Mouse (Mus musculus): ENCODE results near the gene Plekho2. TPM values are rescaled to one million over a fixed set of nuclear protein-coding genes. Genes with fewer than 3 reads are reported as not detected.
A peak's percentile ranks its signal among the peaks of the same experiment; 100 is the strongest.

The Plekho2 gene
- total RNA-seq, 4 experiments from 2014 or later = 13.4 to 21.0 (median 14.2) TPM

DNA sequence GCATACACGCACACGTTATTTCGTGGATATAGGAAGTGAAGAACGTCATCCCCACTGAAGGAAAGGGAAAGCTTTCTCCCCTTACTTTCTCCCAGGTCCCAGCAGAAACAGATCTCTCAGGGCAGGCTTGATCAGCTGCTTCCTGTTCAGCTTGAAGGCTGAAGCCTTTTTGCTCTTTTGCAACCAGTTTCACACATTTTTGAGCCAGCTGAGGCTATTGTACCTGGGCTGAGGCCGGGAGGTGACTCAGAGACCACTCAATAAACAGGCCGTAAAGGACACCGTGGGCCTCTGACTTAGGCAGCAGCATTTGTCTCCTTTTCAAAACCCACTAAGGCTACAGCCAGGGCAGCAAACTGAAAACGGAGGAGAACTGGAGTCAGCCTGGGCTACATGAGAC, 46.9 kb downstream of the Plekho2 start:
- DNase-seq (ENCODE audit: low spot score in 2 of 2) = no peak

DNA sequence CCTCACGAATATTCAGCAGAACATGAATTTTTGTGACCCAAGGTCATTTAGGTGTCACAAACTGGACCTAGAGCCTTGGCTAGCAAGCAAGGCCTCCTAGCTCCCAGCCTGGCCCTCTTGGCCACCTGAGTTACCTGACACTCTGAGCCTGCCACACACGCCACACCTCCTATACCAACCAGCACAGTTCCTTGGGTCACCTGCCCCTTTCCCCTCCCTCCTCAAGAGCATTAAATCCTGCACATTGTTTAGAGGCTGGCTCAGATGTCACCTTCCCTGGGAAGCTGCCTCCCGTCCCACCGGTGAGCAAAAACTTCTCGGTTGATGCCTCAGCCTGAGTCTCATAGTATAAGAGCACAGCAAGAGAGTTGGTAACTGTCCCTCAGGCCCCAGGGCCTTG, 48.6 kb downstream of the Plekho2 start:
- no peak for DNase-seq (ENCODE audit: low spot score in 2 of 2)

DNA sequence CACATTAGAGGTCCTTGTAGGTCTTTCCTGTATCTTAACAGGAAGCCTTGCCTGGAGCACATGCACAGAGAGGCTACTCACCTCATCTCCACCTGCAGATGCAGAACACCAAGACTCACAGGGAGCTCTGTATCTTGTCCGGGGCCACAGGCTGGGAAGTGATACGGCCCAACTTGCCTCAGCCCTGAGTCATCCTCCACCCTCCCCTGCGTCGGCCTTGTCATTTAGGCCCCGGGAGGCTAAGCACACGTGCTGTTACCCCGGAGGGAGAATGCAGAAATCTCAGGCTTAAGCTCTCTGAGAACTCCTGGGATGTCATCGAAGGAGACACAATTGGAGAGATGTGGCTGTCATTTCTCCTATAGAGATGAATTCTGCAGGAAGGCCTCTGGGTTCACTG, 50.2 kb downstream of the Plekho2 start:
- DNase-seq (ENCODE audit: low spot score in 2 of 2) = no peak

DNA sequence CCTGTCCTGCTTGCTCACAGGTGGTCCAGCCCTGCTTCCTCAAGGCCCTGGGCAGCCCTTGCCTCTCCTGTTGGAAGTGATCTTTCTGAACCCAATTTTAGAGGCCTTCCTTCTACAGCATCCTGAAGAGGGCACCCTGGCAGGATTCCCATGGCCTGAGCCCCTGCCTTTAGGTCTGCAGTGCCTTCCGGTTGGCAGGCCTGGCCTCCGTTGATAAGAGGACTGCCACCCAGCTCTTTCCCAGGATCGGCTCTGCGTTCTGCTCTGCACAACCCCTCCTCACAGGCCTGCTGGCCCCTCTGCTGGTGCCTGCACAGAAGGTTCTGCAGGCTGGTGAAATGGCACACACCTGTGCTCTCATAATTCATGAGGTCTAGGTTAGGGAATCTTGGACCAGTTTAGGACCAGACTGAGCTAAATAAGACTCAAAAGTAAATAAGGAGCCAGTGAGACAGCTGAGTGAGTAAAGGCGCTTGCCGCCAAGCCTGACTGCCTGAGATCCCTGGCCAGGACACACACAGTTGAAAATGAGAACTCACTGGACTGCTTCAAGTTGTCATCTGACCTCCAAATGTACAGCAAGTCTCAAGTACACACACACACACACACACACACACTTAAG, 51.3 kb downstream of the Plekho2 start:
- DNase-seq (ENCODE audit: low spot score in 2 of 2) = no peak

DNA sequence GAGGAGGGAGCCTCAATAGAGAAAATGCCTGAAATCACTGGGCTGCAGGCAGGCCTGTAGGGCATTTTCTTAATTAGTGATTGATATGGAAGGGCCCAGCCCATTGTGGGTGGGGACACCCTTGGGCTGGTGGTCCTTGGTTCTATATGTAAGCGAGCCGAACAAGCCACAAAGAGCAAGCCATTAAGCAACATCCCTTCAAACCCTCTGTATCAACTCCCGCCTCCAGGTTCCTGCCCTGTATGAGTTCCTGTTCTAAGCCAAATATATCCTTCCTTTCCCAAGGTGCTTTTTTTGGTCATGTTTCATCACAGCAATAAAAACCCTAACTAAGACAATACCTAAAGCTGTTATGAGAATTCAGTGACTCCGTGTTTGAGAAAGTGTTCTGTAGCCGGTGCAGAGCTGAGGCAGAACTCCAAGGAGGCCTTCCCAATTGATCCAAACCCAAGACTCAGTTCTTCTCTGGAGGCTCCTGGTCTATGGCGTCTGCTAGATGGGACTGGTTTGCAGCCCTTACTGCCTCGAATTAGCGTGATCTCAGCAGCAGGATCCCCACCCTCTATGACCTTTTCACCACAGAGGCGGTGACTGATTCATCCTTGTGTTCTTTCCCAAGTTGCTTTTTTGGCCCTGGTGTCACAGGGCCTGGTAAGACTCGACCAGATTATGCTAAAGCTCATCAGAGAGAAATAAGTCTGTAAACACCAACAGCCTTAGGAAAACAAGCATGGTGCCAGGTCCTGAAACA, 54.2 kb downstream of the Plekho2 start:
- no peak for DNase-seq (ENCODE audit: low spot score in 2 of 2)

DNA sequence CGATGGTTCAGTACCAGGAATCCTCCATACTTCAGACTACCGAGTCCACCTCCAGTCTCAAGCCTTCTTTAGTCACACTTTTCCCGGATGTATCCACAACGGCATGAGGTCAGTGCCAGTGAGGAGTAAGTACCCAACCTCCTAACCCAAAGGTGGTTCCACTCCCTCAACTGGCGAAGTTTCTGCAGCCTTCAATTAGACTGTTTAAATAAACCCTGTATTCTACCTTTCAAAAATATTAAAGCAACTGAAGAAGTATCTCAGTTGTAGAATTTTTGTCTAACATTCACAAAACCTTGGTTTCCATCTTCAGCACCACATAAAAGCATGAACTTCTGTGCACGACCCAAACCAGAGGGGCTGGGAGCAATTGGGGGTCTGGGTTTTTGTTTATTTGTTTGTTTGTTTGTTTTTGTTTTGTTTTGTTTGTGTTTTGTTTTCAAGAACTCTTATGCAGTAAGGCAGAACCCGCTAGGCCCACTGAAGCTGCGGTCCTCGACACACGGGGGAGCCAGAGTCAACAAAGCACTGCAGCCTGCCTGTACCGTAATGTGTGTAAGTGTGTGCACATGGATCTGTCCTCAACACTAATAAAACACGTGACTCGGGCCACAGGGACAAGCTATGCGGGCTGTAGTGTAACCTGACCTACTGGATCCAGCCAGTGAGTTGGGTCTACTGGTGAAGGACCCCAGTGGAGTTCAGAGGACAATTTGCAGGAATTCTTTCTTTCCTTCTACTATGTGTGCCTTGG, 56.1 kb downstream of the Plekho2 start:
- peak; percentile 74 to 85 for DNase-seq (ENCODE audit: low spot score in 2 of 2)

DNA sequence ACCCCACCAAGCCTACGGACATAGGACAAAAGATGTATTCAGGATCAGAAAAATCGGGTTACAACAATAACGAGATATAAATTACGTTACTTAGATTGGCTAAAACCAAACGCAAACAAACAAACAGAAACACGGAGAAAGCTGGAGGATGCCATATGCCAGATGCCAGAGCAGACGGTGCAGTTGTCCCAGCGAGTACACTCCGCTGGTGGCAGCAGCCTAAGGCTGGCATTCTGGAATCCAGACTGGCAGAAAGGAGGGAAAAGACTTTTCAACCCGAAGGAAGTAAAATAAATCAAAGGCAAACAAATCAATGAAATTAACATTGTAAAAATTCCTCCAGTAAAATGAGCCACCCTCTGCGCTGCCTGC, 59.3 kb downstream of the Plekho2 start:
- peak in 1 of 2 experiments; percentile 51 for DNase-seq (ENCODE audit: low spot score in 2 of 2)

DNA sequence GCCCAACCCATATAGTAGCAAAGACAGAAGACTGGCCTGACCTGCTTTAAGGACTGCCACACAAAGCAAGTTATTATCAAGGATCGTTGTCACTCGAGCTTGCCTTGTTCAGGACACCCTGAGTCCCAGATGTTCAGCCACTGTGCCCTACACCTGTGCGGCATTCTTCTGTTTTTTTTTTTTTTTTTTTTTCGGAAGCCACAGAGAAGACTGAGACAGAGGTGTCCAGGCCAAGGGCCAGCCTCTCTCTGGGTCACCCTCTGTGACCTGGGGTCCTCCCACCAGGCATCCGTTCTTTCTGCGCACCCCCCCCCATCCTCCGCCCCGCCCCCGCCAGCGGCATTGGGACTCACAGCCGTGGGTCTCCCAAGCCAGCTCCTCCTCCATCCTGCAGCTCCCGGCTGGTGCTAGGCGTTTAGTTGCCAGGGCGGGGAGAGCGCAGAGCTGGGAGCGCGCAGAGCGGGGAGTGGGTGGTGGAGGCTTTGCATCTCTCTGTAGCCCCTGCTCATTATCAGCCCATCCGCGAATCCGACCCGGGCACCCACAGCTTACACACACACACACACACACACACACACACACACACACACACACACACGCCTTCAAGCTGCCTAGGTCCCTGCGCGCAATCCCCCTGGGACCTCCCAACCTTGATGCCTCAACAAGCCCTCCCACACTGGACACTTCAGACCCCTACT, 59.9 kb downstream of the Plekho2 start, which contains the start of gene Ankdd1a:
TSS of gene Ankdd1a (minus strand) at position 387 of the 698 bp plus-strand sequence.
- DNase-seq (ENCODE audit: low spot score in 2 of 2) = peak; percentile 57 to 59

DNA sequence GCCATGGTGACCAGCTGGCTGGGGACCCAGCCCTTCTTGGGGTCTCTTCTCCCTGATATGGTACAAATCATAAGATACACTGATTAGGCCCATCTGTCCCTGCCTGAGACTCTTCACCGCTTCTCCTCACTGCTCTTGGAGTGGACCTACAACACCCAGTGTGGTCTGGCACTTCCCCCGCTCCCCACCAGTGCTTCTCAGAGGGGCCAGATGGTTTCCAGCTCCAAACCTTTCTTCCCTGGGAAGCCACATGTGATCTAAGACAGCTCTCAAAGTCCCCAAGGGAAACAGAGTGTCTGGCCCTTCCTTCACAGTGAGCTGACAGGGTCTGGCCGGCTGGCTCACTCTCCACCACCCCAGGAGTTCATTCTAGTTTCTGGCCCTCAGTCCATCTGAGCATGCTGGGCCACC, 65.0 kb downstream of the Plekho2 start:
- no peak for DNase-seq (ENCODE audit: low spot score in 2 of 2)

DNA sequence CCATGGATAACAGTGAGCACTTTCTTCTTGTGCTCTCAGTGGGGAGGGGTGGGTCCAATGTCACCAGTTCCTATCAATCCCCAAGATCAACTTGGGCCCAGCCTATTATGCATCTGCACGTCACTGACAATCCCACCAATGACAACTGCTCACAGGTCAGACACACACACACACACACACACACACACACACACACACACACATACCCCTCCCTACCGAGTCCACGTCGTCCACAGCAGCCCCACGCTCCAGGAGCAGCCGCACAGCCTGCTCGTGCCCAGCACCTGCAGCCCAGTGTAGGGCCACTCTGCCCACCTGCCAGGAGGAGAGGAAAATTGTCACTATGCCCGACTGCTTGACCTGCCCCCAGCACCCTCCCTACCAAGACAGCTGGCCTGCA, 65.4 kb downstream of the Plekho2 start:
- DNase-seq (ENCODE audit: low spot score in 2 of 2) = no peak

DNA sequence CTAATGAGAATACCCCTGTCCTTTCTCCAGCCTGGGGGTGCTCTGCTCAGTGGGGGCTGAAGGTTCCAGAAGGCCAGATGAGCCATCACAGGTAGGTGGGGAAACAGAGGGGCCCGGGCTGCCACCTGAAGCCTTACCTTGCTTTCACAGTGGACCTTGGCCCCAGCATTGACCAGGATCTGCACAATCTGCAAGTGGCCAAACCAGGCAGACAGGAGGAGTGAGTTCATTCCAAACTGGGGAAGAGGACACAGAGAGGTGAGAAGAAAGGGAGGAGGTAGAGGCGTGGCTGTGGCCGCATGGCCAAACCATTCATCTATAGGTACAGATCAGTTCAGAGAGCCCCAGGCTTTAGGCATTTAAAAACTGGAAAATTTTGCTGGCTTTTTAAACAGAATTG, 67.3 kb downstream of the Plekho2 start:
- DNase-seq (ENCODE audit: low spot score in 2 of 2) = no peak

DNA sequence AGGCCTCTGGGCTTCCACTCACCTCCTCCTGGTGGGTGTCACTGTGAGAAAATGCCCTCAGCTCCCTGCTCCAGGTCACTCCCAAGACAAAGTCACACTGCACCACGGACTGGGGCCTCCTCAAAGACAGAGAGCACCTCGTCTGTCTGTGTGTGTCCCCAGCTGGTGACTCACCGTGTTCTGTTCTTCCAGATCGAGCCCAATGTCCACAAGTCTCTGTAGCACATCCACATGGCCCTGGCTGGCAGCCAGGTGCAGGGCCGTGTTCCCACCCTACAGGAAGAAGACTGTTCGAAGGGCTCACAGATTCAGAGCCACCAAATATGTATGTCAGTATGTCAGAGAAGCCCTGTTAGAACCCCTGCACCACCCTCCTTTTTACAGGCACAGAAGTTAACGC, 71.4 kb downstream of the Plekho2 start:
- DNase-seq (ENCODE audit: low spot score in 2 of 2) = no peak

DNA sequence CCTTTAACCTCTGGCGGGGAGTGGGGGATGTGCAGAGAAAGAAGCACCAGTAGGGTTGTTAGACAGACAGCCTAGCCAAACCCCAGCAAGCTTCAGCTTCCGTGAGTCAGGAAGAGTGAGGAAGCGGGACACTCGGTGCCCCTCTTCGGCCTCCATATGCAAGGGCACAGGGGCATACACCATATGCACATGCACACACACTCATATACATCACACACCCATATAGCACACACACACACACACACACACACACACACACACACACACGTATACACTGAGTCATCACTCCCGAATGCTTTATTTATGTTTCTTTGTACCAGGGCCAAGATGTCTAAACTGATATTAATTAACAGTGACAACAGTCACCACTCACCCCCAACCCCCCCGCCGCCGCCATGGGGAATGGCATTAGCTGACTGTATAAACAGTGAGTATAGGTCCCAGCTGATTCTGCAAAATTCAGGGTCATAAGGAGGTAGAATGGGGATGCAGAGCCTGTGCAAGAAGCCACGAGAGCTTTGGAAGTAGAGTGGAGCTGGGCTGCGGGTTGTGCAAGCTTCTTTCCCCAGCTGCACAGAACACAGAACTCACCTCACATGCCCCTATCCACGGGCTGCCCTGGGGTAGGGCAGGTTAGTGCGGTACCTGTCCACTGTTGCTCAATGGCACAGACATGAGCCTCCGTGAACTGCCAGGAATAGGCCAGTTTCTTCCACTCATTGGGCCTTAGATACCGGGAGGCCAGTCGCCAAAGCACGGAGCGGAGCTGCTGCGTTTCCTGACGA, 76.9 kb downstream of the Plekho2 start:
- DNase-seq (ENCODE audit: low spot score in 2 of 2) = no peak

Other genes starting within 250 kb of the Plekho2 start
- gene Pdcd7, start 233.9 kb downstream of the Plekho2 start, total RNA-seq (2022) = 10 to 100 TPM; 27.6 to 31.2 (median 29.1) TPM
- 1 to 10 TPM; 3.3 to 7.4 (median 5.1) TPM for gene Ubap1l, start 219.0 kb downstream of the Plekho2 start, total RNA-seq (2022)
- gene Kbtbd13, start 188.4 kb downstream of the Plekho2 start, total RNA-seq (2022) = under 1 TPM; 0.11 to 0.45 (median 0.23) TPM
- 1 to 10 TPM; 2.9 to 4.4 (median 3.8) TPM for gene Rasl12, start 181.5 kb downstream of the Plekho2 start, total RNA-seq (2022)
- not detected for gene Slc51b, start 157.1 kb downstream of the Plekho2 start, total RNA-seq (2022)
- gene Mtfmt, start 144.3 kb downstream of the Plekho2 start, total RNA-seq (2022) = 10 to 100 TPM; 16.6 to 20.5 (median 18.5) TPM
- gene Spg21, start 119.1 kb downstream of the Plekho2 start, total RNA-seq (2022) = 10 to 100 TPM; 33.7 to 37.7 (median 36.4) TPM
- gene Ankdd1a, start 59.8 kb downstream of the Plekho2 start, total RNA-seq (2022) = 1 to 10 TPM; 2.2 to 3.4 (median 2.8) TPM
- gene Pif1, start 7.1 kb upstream of the Plekho2 start, total RNA-seq (2022) = under 1 TPM; 0.09 to 0.24 (median 0.16) TPM
- 1 to 10 TPM; 3.7 to 5.4 (median 4.6) TPM for gene Rbpms2, start 49.6 kb upstream of the Plekho2 start, total RNA-seq (2022)
- 100 to 1,000 TPM; 188 to 226 (median 208) TPM for gene Oaz2, start 88.0 kb upstream of the Plekho2 start, total RNA-seq (2022)
- gene Zfp609, start 247.5 kb upstream of the Plekho2 start, total RNA-seq (2022) = 10 to 100 TPM; 44.8 to 56.2 (median 50.2) TPM

Measured in layer of hippocampus, adult 8-10 months (tissue).